27 mouse cellular contexts compared by ENCODE assay signal in the genomic region with DNA sequence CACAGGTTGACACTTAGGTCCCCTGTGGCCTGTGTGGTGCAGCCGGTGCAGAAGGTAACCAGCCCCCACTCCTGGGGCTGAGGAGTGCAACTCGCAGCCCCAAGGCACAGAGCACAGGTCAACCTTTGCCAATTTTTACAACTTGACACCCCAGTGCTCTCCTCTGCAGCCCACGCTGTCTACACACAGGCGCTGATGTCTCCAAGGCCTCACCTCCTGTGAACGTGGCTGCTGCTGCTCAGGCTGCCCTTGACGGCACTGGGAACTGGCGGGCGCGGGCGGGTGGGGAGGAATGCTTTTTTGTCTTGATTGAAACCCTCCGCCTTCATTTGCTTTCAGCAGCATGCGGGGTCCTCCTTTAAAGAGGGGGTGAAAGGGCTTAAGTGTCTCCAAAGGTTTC. TPM values are rescaled to one million over a fixed set of nuclear protein-coding genes. Genes with fewer than 3 reads are reported as not detected.
DNase-seq lines count a peak whose midpoint lies in the region; ATAC-seq and TF ChIP-seq lines count a peak whose summit lies in the region.
"Had no signal": no experiment of that assay in that cellular context is flagged by ENCODE, and none has a peak within 500 bp of the region (broad histone marks: within the 10 kb centered on the region; RNA-seq: fewer than 3 reads in every experiment).

No protein-coding gene starts in this region.

- no peaks in the 10 kb centered on the region for H3K4me1 ChIP-seq in heart, embryonic 10.5 days
- H3K4me1 ChIP-seq in liver, postnatal 0 days (ENCODE audit: insufficient read depth), result no peaks in the 10 kb centered on the region
- H3K4me1 ChIP-seq in liver, embryonic 11.5 days (replicated peaks; ENCODE audit: control insufficient read depth, insufficient read depth, low read length), result no peaks in the 10 kb centered on the region
- peaks cover 6% of the 10 kb centered on the region; the same call in 1 of the 2 replicates for H3K4me1 ChIP-seq in embryonic facial prominence, embryonic 10.5 days
- H3K4me1 ChIP-seq in embryonic facial prominence, embryonic 14.5 days (ENCODE audit: control insufficient read depth, insufficient read depth, low read length), result peaks cover 10% of the 10 kb centered on the region; the same call in 1 of the 2 replicates
- H3K4me1 ChIP-seq: forebrain, embryonic 15.5 days had no signal

- H3K27me3 ChIP-seq in heart, embryonic 10.5 days (ENCODE audit: insufficient read depth, poor library complexity, severe bottlenecking), result peaks cover 22% of the 10 kb centered on the region; the same call in 1 of the 2 replicates
- H3K27me3 ChIP-seq in liver, postnatal 0 days (ENCODE audit: insufficient read depth, low read length), result no peaks in the 10 kb centered on the region
- H3K27me3 ChIP-seq in liver, embryonic 11.5 days (replicated peaks; ENCODE audit: control insufficient read depth, insufficient read depth, low read length), result no peaks in the 10 kb centered on the region
- 0 out of 2 replicates have a peak, but pooled peaks cover 4% of the 10 kb centered on the region for H3K27me3 ChIP-seq in embryonic facial prominence, embryonic 10.5 days (replicated peaks; ENCODE audit: low read depth, poor library complexity, severe bottlenecking)
- H3K27me3 ChIP-seq in embryonic facial prominence, embryonic 14.5 days (replicated peaks; ENCODE audit: control insufficient read depth, insufficient read depth, low read length), result no peaks in the 10 kb centered on the region
- H3K27me3 ChIP-seq: forebrain, embryonic 15.5 days; hindbrain, embryonic 12.5 days had no signal

- H3K9ac ChIP-seq in liver, postnatal 0 days (replicated peaks), result no peak overlapping the region
- no peak overlapping the region for H3K9ac ChIP-seq in liver, embryonic 11.5 days (ENCODE audit: low read depth, low read length)
- no peak overlapping the region for H3K9ac ChIP-seq in embryonic facial prominence, embryonic 14.5 days (ENCODE audit: low read depth, low read length)
- H3K9ac ChIP-seq: forebrain, embryonic 15.5 days; hindbrain, embryonic 12.5 days had no signal

- TF ChIP-seq CTCF in liver, postnatal 0 days (IDR thresholded peaks at IDR 0.05; ENCODE audit: low read depth), result no peak

- no peak for ATAC-seq in liver, postnatal 0 days
- ATAC-seq in liver, embryonic 11.5 days (replicated peaks; ENCODE audit: low FRiP score), result no peak
- 0 out of 2 replicates have a peak, but pooled peaks have one; percentile 15 for ATAC-seq in embryonic facial prominence, embryonic 14.5 days (ENCODE audit: low read depth)
- ATAC-seq: forebrain, embryonic 15.5 days; hindbrain, embryonic 16.5 days; inflammation-experienced regulatory T-cells, adult 6 months; Patski had no signal

- no peaks in the 10 kb centered on the region for H3K9me3 ChIP-seq in heart, embryonic 10.5 days
- H3K9me3 ChIP-seq in liver, postnatal 0 days (ENCODE audit: low read length), result no peaks in the 10 kb centered on the region
- H3K9me3 ChIP-seq in liver, embryonic 11.5 days (ENCODE audit: control insufficient read depth, low read length), result no peaks in the 10 kb centered on the region
- H3K9me3 ChIP-seq in embryonic facial prominence, embryonic 10.5 days, result no peaks in the 10 kb centered on the region
- H3K9me3 ChIP-seq in embryonic facial prominence, embryonic 14.5 days (ENCODE audit: control insufficient read depth, low read length), result no peaks in the 10 kb centered on the region
- H3K9me3 ChIP-seq: forebrain, embryonic 15.5 days; hindbrain, embryonic 12.5 days had no signal

- no peak overlapping the region for H3K4me2 ChIP-seq in liver, postnatal 0 days (ENCODE audit: low read depth, low read length)
- H3K4me2 ChIP-seq in liver, embryonic 11.5 days, result no peak overlapping the region
- peak overlapping the region; percentile 38; the same call in 1 of the 2 replicates for H3K4me2 ChIP-seq in embryonic facial prominence, embryonic 14.5 days (ENCODE audit: low read depth, low read length)
- H3K4me2 ChIP-seq: forebrain, embryonic 15.5 days; hindbrain, embryonic 12.5 days had no signal

- no peak overlapping the region for H3K4me3 ChIP-seq in heart, embryonic 10.5 days
- H3K4me3 ChIP-seq in liver, postnatal 0 days (ENCODE audit: low read depth, low read length), result no peak overlapping the region
- H3K4me3 ChIP-seq in liver, embryonic 11.5 days (ENCODE audit: low read depth, low read length), result no peak overlapping the region
- H3K4me3 ChIP-seq in embryonic facial prominence, embryonic 10.5 days, result no peak overlapping the region
- no peak overlapping the region for H3K4me3 ChIP-seq in embryonic facial prominence, embryonic 14.5 days (ENCODE audit: low read depth, low read length)
- H3K4me3 ChIP-seq: forebrain, embryonic 15.5 days; hindbrain, embryonic 12.5 days had no signal

- WGBS in heart, embryonic 10.5 days, result 60% methylated on average over 12 of the region's 12 CpGs
- 77% methylated on average over 12 of the region's 12 CpGs for WGBS in liver, postnatal 0 days (ENCODE audit: insufficient replicate concordance)
- WGBS in liver, embryonic 11.5 days, result 68% methylated on average over 12 of the region's 12 CpGs
- WGBS in embryonic facial prominence, embryonic 10.5 days, result 59% methylated on average over 12 of the region's 12 CpGs
- WGBS in embryonic facial prominence, embryonic 14.5 days, result 44% methylated on average over 12 of the region's 12 CpGs

- H3K36me3 ChIP-seq in heart, embryonic 10.5 days, result no peaks in the 10 kb centered on the region
- H3K36me3 ChIP-seq in liver, postnatal 0 days (replicated peaks; ENCODE audit: insufficient read depth, low read length), result no peaks in the 10 kb centered on the region
- no peaks in the 10 kb centered on the region for H3K36me3 ChIP-seq in liver, embryonic 11.5 days (ENCODE audit: control insufficient read depth, insufficient read depth, low read length)
- no peaks in the 10 kb centered on the region for H3K36me3 ChIP-seq in embryonic facial prominence, embryonic 10.5 days (replicated peaks)
- H3K36me3 ChIP-seq in embryonic facial prominence, embryonic 14.5 days (ENCODE audit: control insufficient read depth, insufficient read depth, low read length), result no peaks in the 10 kb centered on the region
- H3K36me3 ChIP-seq: forebrain, embryonic 15.5 days; hindbrain, embryonic 12.5 days had no signal

- TF ChIP-seq EP300 in liver, postnatal 0 days (IDR thresholded peaks at IDR 0.05; ENCODE audit: low read depth), result no peak

- no peak overlapping the region for H3K27ac ChIP-seq in heart, embryonic 10.5 days
- H3K27ac ChIP-seq in liver, postnatal 0 days (ENCODE audit: low read depth), result no peak overlapping the region
- no peak overlapping the region for H3K27ac ChIP-seq in liver, embryonic 11.5 days (ENCODE audit: low read depth, low read length)
- H3K27ac ChIP-seq in embryonic facial prominence, embryonic 10.5 days (replicated peaks), result no peak overlapping the region
- H3K27ac ChIP-seq in embryonic facial prominence, embryonic 14.5 days (replicated peaks; ENCODE audit: low read depth, low read length), result peak overlapping the region; percentile 50
- H3K27ac ChIP-seq: forebrain, embryonic 15.5 days; hindbrain, embryonic 12.5 days had no signal

- peak; percentile 74 for DNase-seq in heart, embryonic 10.5 days (ENCODE audit: low spot score)
- DNase-seq in heart, adult 8-10 months (ENCODE audit: low spot score), result no peak
- DNase-seq in liver, postnatal 0 days, result peak; percentile 8
- DNase-seq in liver, embryonic 11.5 days (ENCODE audit: low spot score), result no peak
- DNase-seq in embryonic facial prominence, embryonic 10.5 days (ENCODE audit: low spot score), result peak; percentile 25
- no peak for DNase-seq in embryonic facial prominence, embryonic 14.5 days (ENCODE audit: low spot score)
- DNase-seq in right cerebral cortex, postnatal 36 days (ENCODE audit: low spot score in 2 of 2), result no peak
- DNase-seq in spleen, postnatal 4 days (ENCODE audit: low spot score in 2 of 2), result no peak
- DNase-seq: adrenal gland, postnatal 10 days; cerebellum, adult 11 months; cerebellum, adult 8-10 months; cerebellum, postnatal 14 days; gastrocnemius, postnatal 10 days; heart, postnatal 10 days; heart, postnatal 4 days; kidney, adult 18-20 months had no signal

RNA-seq across cellular contexts. Expression of a gene that starts 38.3 kb away (rescaled TPM):
- not detected in 2 replicates for polyA plus RNA-seq in heart, embryonic 10.5 days (2016; fragmentation: Nextera tagmentation; extraction: Ambion mirVana)
- total RNA-seq in heart, adult 8-10 months (2022), result not detected
- polyA plus RNA-seq in liver, postnatal 0 days (2015; fragmentation: Nextera tagmentation; extraction: Ambion mirVana), result not detected in 2 replicates
- polyA plus RNA-seq in liver, embryonic 11.5 days (2014; fragmentation: Nextera tagmentation; extraction: Ambion mirVana), result not detected in 2 replicates
- 0.18 TPM in 1 of 2 replicates, not detected in the other for polyA plus RNA-seq in embryonic facial prominence, embryonic 10.5 days (2016; fragmentation: Nextera tagmentation; extraction: Ambion mirVana)
- polyA plus RNA-seq in embryonic facial prominence, embryonic 14.5 days (2014; fragmentation: Nextera tagmentation; extraction: Ambion mirVana), result not detected in 2 replicates
- total RNA-seq: adrenal gland, postnatal 10 days; adrenal gland, postnatal 4 days; CH12.LX; gastrocnemius, postnatal 10 days; gastrocnemius, postnatal 4 days; heart, postnatal 10 days; heart, postnatal 4 days had no signal
- polyA plus RNA-seq: brain, embryonic 14.5 days; cortical plate, adult 2 months; forebrain, embryonic 15.5 days; heart, embryonic 14.5 days; hindbrain, embryonic 12.5 days; inflammation-experienced regulatory T-cells, adult 6 months; Patski had no signal

RNA-seq across cellular contexts. Expression of a gene that starts 52.3 kb away (rescaled TPM):
- not detected in 2 replicates for polyA plus RNA-seq in heart, embryonic 10.5 days (2016; fragmentation: Nextera tagmentation; extraction: Ambion mirVana)
- not detected for total RNA-seq in heart, adult 8-10 months (2022)
- polyA plus RNA-seq in liver, postnatal 0 days (2015; fragmentation: Nextera tagmentation; extraction: Ambion mirVana), result not detected in 2 replicates
- polyA plus RNA-seq in liver, embryonic 11.5 days (2014; fragmentation: Nextera tagmentation; extraction: Ambion mirVana), result not detected in 2 replicates
- polyA plus RNA-seq in embryonic facial prominence, embryonic 10.5 days (2016; fragmentation: Nextera tagmentation; extraction: Ambion mirVana), result not detected in 2 replicates
- not detected in 2 replicates for polyA plus RNA-seq in embryonic facial prominence, embryonic 14.5 days (2014; fragmentation: Nextera tagmentation; extraction: Ambion mirVana)
- total RNA-seq: adrenal gland, postnatal 10 days; adrenal gland, postnatal 4 days; CH12.LX; gastrocnemius, postnatal 10 days; gastrocnemius, postnatal 4 days; heart, postnatal 10 days; heart, postnatal 4 days had no signal
- polyA plus RNA-seq: brain, embryonic 14.5 days; cortical plate, adult 2 months; forebrain, embryonic 15.5 days; heart, embryonic 14.5 days; hindbrain, embryonic 12.5 days; hindbrain, embryonic 16.5 days; inflammation-experienced regulatory T-cells, adult 6 months; Patski had no signal

Comparison
In these comparisons a context has a peak if more than half of its experiments do, and no peak if none do; other contexts are left out.
1. DNase-seq: peak in heart, embryonic 10.5 days (single experiment), liver, postnatal 0 days (single experiment) and embryonic facial prominence, embryonic 10.5 days (single experiment); none in heart, adult 8-10 months (single experiment), liver, embryonic 11.5 days (single experiment), embryonic facial prominence, embryonic 14.5 days (single experiment), right cerebral cortex, postnatal 36 days (0 of 2) and spleen, postnatal 4 days (0 of 2).